8 mouse cellular contexts compared by ENCODE assay signal in the genomic region with DNA sequence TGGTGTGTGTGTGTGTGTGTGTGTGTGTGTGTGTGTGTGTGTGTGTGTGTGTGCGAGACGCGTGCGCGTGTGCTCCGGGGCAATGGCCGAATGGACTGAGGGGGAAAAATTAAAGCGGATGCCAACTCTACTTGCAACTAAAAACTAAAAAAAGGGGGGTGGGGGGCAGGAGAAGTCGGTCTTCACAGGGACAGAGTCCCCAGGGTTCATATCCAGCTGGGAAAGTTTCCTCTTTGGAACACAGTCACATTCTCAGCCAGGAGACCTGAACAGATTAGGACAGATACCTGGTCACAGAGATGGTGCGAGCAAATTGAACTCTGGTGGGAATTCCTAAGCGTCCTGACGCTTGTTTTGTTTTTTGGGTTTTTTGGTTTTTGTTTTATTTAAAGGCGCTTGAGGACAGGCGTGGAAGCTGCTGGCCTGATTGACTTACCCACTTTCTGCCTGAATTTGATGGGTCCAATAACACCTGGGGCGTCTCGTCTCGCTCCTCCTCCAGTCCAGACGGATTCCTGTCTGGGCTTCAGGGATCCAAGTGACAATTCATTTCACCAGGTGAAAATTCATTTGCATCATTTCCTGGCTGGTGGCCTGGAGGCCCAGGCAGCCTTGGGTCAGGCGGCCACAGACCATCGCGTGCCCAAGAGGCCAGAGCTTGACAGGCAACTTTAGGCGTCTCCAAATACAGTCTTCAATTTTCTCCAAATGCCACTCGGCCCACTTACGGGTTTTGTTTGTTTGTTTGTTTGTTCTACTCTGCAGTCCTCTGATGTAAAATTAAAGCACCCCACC. TPM values are rescaled to one million over a fixed set of nuclear protein-coding genes. Genes with fewer than 3 reads are reported as not detected.
A peak's percentile ranks its signal among the peaks of the same experiment; 100 is the strongest.
DNase-seq lines count a peak whose midpoint lies in the region; ATAC-seq and TF ChIP-seq lines count a peak whose summit lies in the region.

No protein-coding gene starts in this region.

- H3K9me3 ChIP-seq in intestine, postnatal 0 days (ENCODE audit: control insufficient read depth): no peaks in the 10 kb centered on the region
- H3K9me3 ChIP-seq in midbrain, embryonic 16.5 days (replicated peaks; ENCODE audit: control insufficient read depth, low read length, poor library complexity, severe bottlenecking): no peaks in the 10 kb centered on the region

- peak overlapping the region; percentile 94 for H3K4me2 ChIP-seq in intestine, postnatal 0 days (replicated peaks; ENCODE audit: low read depth)
- peak overlapping the region; percentile 100 for H3K4me2 ChIP-seq in midbrain, embryonic 16.5 days (ENCODE audit: low read length)

- H3K27me3 ChIP-seq in heart, adult 2 months (ENCODE audit: control insufficient read depth, insufficient read depth, low read length): no peaks in the 10 kb centered on the region
- H3K27me3 ChIP-seq in intestine, postnatal 0 days (replicated peaks; ENCODE audit: control insufficient read depth, insufficient read depth, low read length): peaks cover 8% of the 10 kb centered on the region; the same call in 1 of the 2 replicates
- H3K27me3 ChIP-seq in midbrain, embryonic 16.5 days (ENCODE audit: control insufficient read depth, insufficient read depth, low read depth, low read length): peaks cover 20% of the 10 kb centered on the region

- H3K36me3 ChIP-seq in heart, adult 2 months (ENCODE audit: control insufficient read depth, insufficient read depth, low read length): no peaks in the 10 kb centered on the region
- 0 out of 2 replicates have a peak, but pooled peaks cover 3% of the 10 kb centered on the region for H3K36me3 ChIP-seq in intestine, postnatal 0 days (ENCODE audit: control insufficient read depth, insufficient read depth)
- no peaks in the 10 kb centered on the region for H3K36me3 ChIP-seq in midbrain, embryonic 16.5 days (ENCODE audit: control insufficient read depth, insufficient read depth, low read length)

- H3K4me1 ChIP-seq in heart, adult 2 months (ENCODE audit: control insufficient read depth, insufficient read depth, low read length): no peaks in the 10 kb centered on the region
- peaks cover 3% of the 10 kb centered on the region; the same call in 1 of the 2 replicates for H3K4me1 ChIP-seq in intestine, postnatal 0 days (replicated peaks; ENCODE audit: control insufficient read depth, insufficient read depth, low read length)
- H3K4me1 ChIP-seq in midbrain, embryonic 16.5 days (ENCODE audit: control insufficient read depth, insufficient read depth, low read length): peaks cover 16% of the 10 kb centered on the region

- H3K27ac ChIP-seq in heart, adult 2 months: no peak overlapping the region
- no peak overlapping the region for H3K27ac ChIP-seq in intestine, postnatal 0 days (ENCODE audit: low read depth, low read length)
- H3K27ac ChIP-seq in midbrain, embryonic 16.5 days (ENCODE audit: low read length): no peak overlapping the region

- ATAC-seq in intestine, postnatal 0 days: no peak
- no peak for ATAC-seq in midbrain, embryonic 16.5 days
- ATAC-seq in frontal cortex, adult (ENCODE audit: low TSS enrichment): no peak

- TF ChIP-seq POLR2A in heart, adult 2 months (IDR thresholded peaks at IDR 0.05; ENCODE audit: insufficient read depth, low read depth, low read length): no peak

- no peaks in the 10 kb centered on the region for H3K79me2 ChIP-seq in heart, adult 2 months (replicated peaks; ENCODE audit: control insufficient read depth, insufficient read depth, low read length)

- WGBS in heart, adult 2 months: 22% methylated on average over 22 of the region's 24 CpGs
- 4% methylated on average over 23 of the region's 24 CpGs for WGBS in intestine, postnatal 0 days
- WGBS in midbrain, embryonic 16.5 days: 2% methylated on average over 24 of the region's 24 CpGs

- TF ChIP-seq EP300 in heart, adult 2 months (IDR thresholded peaks at IDR 0.05; ENCODE audit: insufficient read depth, low read depth, low read length): no peak

- TF ChIP-seq CTCF in heart, adult 2 months (IDR thresholded peaks at IDR 0.05): no peak
- no peak for TF ChIP-seq CTCF in intestine, postnatal 0 days (IDR thresholded peaks at IDR 0.05; ENCODE audit: low read depth)

- intact Hi-C loops in heart, adult 2 months (cut with DNase I): loop anchor here (2.0 to 10.0 kb wide), 2 partner anchors 246 to 386 kb away; a partner anchor contains a TSS

- no peak for DNase-seq in heart, adult 2 months
- no peak for DNase-seq in heart, adult 18-20 months
- DNase-seq in embryo, embryonic 11 days: peak; percentile 12
- DNase-seq in right cerebral cortex, adult 2 months (ENCODE audit: low spot score in 2 of 2): no peak
- no peak for DNase-seq in testis, postnatal 14 days (ENCODE audit: low spot score)

- H3K4me3 ChIP-seq in heart, adult 2 months: peak overlapping the region; percentile 31; the same call in 1 of the 2 replicates
- H3K4me3 ChIP-seq in intestine, postnatal 0 days (ENCODE audit: low read depth, low read length): peak overlapping the region; percentile 56
- peak overlapping the region; percentile 73 for H3K4me3 ChIP-seq in midbrain, embryonic 16.5 days (ENCODE audit: low read depth, low read length)

- H3K9ac ChIP-seq in heart, adult 2 months (ENCODE audit: low read depth, low read length): no peak overlapping the region
- H3K9ac ChIP-seq in intestine, postnatal 0 days (ENCODE audit: low read depth, low read length): peak overlapping the region; percentile 31; the same call in 1 of the 2 replicates
- no peak overlapping the region for H3K9ac ChIP-seq in midbrain, embryonic 16.5 days (ENCODE audit: low read depth, low read length)

RNA-seq across cellular contexts. Expression of a gene that starts 0.8 kb away (rescaled TPM):
- 10 to 100 TPM; 14.1 to 20.7 TPM for total RNA-seq in heart, adult 2 months (2021)
- polyA plus RNA-seq in heart, adult 2 months (2012; rRNA removed): 8.3 and 12.7 TPM in 2 replicates
- 10 to 100 TPM; 11.4 to 14.5 TPM for total RNA-seq in heart, adult 18-20 months (2021)
- polyA plus RNA-seq in intestine, postnatal 0 days (2015; fragmentation: Nextera tagmentation; extraction: Ambion mirVana): 8.8 and 9.4 TPM in 2 replicates
- 1.1 and 1.4 TPM in 2 replicates for polyA plus RNA-seq in midbrain, embryonic 16.5 days (2015; fragmentation: Nextera tagmentation; extraction: Ambion mirVana)
